Mouse (Mus musculus) v-Abl transformed pro-B cells (cell line): ENCODE data around the gene Dnah5.

ENCODE experiments used
- in situ Hi-C, 2 experiments: fragments of 400-800 bp; cut with MboI; formaldehyde crosslinking; loops; one replicate each; pipeline ENCODE4 v1.15.1; 2025; ENCODE audit not compliant: unreplicated experiment in 2 of 2

Gene Dnah5

DNA sequence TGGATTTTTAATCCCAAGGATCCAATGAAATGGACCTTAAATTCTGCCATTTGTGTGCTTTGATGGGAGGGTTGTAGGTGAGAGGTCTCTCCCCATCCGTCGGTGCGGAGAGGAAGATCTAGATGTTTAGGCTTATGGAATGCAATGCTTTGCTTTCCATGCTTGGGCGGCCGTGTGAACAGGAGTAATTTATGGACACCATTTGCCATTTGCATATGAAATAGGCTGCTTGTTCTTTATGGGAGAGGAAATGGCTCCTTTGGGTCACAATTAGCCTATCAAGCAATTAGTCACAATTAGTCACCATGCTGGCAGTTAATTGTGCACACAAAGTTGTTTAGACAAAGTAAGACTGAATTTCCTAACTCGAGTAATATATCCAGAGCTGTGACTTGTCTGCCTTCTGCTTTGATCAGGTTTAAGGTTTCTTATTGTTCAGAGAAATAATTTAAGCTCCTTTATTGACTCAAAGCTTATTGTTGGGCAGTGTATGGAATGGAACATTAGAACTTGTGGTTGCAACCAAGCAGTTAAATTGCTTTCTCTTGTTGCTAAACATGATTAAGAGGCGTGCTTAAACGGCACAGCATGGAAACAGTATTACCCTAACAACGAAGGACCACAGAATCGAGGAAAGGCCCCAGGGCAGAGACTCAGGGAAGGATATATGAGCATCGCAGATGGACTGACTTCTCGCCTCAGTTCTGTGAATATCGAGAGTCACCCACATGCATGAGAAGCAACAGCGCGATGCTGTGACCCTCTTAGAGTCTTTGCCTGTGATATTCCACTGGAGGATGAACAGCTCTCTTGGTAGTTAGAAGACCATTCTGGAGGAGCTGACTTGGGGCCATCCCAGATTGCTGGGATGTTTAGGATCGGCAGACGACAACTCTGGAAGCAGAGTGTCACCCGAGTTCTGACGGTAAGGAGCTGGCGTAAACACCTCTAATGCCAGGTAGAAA lies at the start of gene Dnah5:
Gene Dnah5, plus strand, starts transcription at position 642 of the 965 bp plus-strand sequence.
- in situ Hi-C loops: no loop called here

DNA sequence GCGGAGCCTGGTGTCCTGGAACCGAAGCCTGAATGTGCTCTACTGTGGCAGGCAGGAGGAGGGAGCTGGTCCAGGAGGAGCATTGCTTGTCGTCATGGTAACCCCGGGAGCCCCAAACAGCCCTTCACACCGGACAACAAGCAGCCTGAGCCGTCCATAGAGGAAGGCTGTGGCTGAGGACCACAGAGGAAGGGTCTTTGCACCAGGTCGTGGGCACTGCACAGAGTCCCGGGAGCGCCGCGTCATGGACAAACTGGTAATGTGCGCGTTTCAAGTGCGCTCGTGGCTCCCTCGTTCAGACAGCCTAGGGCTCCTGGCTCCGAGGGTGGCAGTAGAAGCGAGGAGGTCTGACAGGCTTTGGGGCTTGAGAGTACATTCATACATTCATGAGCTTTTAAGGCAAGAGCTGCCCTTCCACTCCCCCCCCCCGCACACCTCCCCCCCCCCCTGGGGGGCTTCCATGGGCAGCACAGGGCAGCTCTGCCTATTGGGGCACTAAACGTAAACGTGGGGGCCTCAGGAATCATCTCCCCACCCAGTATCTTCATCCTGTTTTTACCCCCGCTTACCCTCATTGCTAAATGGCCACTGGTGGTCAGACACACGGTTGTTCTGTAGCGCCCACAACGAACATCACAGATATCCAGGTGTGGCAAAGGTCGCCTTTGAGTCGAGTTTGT lies 48.6 kb upstream of the Dnah5 start:
- in situ Hi-C loops: no loop called here

DNA sequence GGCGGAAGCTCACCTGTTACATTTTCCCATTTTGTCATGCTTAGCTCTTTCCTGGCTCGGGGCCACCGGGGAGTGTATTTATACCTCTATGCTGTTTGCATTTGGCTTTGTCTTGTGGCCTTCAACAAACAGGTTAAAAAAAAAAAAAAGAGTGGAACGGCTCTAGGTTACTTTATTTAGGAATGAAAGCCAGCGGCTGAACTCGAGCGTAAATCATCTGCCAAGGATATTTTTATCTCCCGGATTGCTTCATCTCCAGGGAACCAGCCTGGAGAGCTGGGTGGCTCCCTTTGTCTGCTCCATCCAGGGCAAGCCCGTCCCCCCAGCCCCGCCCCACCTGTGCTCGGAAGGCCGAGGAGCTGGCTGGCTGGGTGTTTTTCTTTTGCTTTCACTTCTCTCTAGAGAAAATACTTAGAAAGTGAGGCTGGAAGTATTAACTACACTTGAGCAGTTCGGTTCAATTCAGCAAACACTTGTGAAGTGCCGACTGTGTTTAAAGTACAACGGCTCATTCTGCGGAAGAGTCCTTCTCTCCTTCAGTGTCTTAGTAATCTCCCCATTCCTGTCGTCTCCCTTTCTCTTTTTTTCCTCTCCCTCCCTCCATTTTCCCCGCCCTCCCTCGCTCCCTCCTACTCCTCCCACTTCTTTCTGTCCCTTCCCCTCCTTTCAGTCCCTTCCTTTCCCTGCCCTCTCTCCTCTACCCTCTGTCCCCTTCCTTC lies 44.6 kb upstream of the Dnah5 start:
- in situ Hi-C loops: no loop called here

DNA sequence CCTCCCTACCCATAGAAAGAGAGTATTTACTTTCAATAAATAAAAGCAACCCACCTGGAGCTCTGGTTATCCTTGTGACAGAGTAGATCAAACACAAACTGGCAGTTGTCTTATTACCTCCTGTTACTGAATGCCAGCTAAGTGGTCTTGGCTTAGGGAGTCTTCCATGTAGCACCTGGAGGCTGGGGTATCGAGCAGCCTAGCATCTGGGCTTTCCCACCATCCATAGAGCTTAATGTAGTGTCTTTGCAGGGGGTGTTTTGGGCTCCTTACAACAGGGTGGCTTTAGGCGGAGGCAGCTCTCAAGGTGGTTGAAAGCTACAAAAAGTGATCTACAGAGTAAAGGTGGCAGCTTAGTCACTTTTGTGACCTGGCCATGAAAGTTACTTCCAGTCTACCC lies 41.3 kb upstream of the Dnah5 start:
- in situ Hi-C loops: no loop called here

DNA sequence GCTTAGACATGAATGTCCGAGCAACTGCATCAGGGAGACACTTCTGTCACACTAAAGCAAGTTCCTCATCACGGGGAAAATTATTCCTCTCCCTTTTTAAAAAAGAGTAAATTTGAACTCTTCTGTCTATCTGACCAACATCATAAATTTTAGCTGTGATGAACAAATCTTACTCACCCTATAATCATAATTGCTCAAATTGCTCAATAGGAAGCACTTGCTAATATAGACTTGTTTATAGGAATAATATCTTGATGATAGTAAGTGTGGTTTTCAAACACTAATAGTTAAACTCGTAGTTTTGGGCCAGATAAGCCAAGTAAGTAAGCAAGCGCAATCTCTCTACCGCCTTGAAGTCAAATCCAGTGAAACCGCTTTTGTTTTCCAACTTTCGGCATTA lies 38.3 kb upstream of the Dnah5 start:
- in situ Hi-C loops: no loop called here

DNA sequence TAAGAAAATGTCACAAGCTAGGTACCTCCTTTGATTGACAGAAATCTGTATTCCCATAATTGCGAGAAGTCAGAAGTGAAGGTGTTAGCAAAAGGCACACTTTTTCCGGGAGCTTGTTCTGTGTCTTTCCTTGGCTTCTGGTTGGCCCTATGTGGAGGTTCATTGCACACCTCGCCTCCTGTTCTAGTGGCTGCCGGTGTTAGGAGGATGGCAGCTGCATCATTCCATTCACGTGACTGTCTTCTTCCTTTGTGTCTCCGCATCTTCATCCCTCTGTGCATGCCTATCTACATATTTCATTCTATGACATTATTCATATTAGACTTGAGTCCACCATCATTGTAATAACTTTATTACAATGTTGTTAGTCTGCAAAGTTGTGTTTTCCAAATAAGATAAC lies 37.5 kb upstream of the Dnah5 start:
- in situ Hi-C loops: no loop called here

DNA sequence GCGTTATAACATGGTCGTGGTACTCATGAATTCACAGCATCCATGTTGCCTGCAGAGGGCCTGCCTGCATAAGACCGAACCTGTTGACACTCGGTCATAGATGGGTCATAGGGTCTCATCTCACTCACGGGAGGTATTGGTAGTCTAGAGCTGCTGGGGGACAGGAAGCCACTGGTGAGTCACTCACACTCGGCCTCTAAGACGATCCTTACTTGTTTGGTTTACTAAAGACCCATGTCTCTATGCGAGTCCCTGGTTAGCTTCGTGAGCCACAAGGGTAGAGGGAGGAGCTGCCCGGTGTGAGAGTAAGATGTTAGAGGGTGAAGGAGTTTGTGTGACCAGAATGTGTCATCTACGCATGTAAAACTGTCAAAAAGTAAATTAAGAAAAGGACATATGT lies 24.6 kb upstream of the Dnah5 start:
- in situ Hi-C loops: loop anchor here (5.0 to 25.0 kb wide), 4 partner anchors 257 to 867 kb away; no protein-coding TSS in a partner anchor

DNA sequence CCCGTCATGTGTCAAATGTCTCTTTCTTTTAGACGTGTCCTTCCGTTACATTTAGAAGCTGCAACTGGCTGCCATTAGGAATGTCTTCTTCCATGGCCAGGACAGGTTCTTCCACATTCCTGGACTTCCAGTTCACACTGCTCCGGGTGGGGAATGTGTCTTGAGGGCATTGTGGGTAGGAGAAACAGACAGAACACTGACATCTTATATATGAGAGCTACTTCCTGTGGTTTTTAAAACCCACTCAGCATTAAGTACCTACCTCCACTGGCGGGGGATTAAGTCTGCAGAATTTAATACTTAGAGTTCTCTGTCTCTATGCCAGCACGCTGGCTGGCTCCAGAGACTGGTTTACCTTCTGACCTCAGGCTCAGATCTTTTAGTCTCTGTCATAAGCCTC lies 24.0 kb upstream of the Dnah5 start:
- in situ Hi-C loops: loop anchor here (5.0 to 25.0 kb wide), 4 partner anchors 257 to 867 kb away; no protein-coding TSS in a partner anchor

DNA sequence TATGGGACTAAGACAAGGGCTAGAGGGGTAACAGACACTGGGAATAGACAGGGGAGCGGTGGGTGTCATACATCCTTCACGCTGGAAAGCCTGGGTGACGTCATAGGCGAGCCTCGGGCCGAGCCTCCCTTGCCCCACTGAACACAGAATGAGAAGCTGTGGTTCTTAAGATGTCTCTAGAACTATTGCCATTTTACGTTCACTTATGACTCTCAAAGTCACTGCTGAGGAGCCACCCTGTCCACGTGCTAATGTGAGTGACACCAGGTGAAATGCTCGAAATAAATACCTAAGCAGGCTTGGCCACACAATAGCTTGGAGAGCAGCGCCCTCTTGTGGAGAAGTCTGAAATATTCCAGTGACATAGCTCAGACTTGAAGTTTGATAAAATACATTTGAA lies 21.7 kb upstream of the Dnah5 start:
- in situ Hi-C loops: loop anchor here (5.0 to 25.0 kb wide), 5 partner anchors 445 to 870 kb away; no protein-coding TSS in a partner anchor

DNA sequence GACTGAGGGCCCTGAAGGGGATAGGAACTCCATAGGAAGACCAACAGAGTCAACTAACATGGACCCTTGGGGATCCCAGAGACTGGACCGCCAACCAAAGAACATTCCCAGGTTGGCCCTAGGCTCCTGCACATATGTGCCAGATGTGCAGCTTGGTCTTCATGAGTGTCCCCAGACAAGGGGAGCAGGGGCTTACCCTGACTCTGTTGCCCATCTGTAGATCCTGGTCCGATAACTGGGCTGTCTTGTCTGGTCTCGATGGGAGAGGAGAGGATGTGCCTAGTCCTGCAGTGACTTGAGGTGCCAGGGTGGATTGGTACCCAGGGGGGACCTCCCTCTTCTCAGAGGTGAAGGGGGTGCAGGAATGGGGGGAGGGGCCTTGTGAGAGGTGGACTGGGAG lies 21.0 kb upstream of the Dnah5 start:
- in situ Hi-C loops: loop anchor here (5.0 to 25.0 kb wide), 5 partner anchors 445 to 870 kb away; no protein-coding TSS in a partner anchor

DNA sequence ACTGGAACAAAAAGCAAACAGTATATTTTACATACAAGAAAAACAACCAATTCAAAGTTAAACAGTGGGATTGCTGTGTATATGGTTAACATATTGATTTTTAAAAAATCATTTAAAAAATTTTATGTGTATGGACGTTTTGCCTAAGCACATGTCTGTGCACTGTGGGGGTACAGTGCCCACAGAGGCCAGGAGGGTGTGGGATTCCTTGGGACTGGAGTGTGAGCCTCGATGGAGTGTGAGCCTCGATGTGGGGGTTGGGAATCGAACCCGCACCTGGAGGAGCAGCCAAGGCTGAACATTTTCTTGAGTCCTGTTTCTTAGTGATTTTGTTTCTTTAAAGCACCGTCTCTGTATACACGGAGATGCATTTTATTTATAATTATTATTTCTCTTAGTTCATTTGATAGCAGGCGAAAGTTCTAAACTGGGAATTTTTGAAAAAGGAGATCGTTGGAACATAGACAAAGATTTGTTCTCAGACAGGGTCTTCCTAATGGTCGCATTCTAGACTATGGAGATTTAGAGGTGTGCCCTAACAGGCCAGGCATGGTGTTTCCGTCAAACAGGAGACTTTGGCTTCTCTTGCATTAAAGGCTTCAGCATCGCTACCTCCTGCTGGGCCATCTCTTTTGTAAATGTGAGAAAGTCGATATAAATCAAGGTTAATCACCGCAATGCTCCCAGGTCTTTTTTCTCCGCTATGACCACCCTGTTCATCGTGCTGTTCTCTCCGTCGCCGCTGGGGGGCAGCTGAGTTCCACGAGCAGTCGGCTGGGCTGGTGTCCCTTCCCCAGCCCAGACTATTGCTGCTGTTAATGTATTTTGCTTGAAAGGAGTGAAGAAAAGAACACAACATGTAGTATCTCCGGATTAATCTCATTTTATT lies 15.8 kb upstream of the Dnah5 start:
- in situ Hi-C loops: loop anchor here (10.0 to 25.0 kb wide), 3 partner anchors 450 to 875 kb away; no protein-coding TSS in a partner anchor

DNA sequence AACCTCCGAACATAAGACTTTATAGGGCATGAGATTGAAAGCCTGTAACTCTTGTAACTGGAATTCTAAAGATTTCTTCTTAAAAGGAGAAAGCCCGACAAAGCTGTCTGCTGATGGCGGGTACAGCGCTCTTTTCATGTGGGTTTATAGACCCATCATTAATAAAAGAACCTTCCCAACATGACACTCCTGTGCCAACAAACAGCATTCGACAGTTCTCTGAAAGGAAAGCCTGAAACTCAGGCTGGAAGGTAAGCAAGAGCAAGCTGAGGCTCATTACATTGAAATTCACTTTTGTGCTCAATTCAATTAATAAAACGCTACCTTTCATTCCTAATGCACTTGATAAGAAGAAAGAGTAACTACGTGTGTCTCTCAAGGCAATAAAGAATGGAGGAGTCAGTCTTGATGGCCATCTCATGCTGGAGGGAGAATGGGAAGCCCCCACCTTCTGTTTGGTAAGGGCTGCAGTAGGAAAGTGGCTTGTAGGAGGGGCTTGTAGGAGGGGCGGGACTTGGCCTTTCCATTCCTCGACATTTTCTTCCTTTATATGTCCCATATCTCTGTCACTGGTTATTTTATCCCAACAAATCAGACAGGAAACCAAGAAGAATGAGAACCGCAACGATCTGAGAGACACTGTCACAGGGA lies 15.1 kb upstream of the Dnah5 start:
- in situ Hi-C loops: loop anchor here (10.0 to 25.0 kb wide), 3 partner anchors 451 to 876 kb away; no protein-coding TSS in a partner anchor

DNA sequence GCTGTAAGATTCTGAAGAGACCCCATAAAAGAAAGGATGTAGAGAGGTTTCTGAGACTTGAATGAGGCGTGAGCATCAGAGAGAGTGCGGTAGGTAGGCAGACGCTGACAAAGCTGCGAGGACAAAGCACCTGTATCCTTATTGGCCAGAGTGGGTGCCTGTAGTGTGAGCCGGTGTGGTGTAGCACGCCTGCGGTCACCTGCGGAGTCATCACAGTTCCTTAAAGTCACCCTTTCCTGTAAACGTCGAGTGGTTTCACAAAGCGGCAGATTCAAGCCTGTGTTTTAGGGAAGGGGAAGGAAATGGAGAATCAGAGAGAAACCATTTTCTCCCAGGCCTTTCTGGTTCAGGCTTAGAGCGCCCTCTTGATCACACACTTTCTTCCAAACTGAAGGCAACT lies 13.9 kb upstream of the Dnah5 start:
- in situ Hi-C loops: loop anchor here (10.0 to 25.0 kb wide), 3 partner anchors 452 to 877 kb away; no protein-coding TSS in a partner anchor

DNA sequence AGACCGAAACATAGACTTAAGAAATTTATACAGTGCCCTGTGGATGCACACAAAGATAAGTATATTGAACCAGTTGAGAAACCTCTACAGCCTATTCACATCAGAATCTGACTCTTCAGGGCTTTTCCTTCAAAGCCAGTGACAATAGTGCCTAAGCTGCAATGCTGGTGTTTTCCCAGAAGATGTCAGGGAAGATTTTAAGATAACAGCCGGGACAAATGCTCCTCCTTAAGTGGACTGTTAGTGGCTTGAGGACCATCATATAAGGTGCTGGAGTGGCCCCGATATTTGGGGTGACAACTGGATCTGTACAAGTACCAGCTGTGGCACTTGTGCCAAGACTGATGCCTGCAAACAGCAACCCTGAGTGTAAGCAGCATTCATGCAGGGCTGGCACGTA lies 4.9 kb upstream of the Dnah5 start:
- in situ Hi-C loops: loop anchor here in 1 of 2 experiments (25.0 kb wide), 2 partner anchors 461 to 886 kb away; no protein-coding TSS in a partner anchor

DNA sequence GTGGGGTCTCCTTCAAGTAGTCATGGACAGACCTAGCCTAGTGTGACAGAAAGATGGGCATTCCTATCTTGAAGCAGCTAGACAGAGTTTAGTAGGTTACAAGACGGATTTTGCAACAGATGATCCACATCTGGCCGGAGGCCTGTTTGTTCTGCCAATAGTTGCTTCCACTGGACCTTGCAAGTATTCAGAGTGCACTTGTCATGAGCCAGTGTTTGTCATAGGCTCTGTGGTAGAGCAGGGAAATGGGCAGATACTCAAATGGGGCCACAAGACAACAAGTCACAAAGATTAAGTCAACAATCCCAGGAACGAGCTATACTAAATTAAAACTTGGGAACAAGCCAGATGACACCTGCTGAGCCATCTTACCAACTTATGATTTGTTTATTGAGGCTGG lies 1.1 kb downstream of the Dnah5 start:
- in situ Hi-C loops: no loop called here

DNA sequence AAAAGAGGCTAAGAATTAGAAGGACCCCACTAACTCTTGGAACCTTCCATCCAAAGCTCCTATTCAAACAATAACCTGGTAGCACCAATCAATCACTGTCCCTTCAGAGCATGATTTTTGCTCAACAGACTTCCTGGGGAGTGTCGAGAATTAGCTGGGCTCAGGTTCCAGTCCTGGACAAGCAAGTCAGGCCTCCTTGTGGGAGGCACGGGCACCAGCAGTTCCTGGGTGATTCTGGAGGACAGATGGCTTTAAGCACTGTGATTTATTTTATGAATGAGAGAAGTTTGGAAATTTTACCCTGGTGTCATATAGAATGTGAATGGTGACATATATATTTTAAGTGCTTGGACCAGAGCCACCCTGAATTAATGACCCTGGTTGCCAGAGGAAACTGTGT lies 4.0 kb downstream of the Dnah5 start:
- in situ Hi-C loops: no loop called here

DNA sequence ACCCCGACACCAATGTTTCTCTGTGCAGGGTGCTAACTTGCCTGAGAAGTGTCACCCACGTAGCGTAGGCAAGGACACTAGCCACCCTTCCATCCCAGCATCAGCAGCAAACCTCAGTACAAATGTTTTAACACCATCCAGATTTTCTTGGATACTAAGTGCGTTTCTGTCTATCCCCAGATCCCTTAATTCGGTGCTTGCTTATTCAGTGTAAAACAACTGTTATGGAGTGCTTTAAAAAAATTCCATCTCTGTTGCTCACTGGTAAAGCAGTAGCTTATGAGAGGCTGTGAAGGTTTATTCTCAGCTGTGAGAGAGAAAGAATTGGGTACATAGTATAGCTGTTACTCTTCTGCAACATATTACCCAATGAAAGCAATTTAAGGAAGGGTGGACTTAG lies 9.5 kb downstream of the Dnah5 start:
- in situ Hi-C loops: no loop called here

DNA sequence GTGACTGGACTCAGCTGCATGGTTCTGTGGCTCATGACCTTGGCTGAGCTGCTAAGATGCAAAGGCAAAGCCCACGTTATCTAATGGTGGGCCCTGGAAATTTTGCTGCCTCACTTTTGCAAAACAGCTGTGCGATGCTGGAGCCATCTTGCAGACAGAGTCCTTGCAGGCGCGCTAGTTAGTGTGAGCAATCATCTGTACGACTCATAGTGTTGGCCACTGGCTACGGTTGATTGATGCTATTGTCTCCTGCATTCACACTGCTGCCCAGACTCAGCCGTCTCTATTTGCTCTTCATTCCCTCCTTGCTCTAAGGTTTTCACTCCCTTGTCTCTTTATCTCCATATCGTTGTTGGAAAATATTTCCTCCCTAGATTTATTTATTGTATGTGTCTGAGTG lies 12.8 kb downstream of the Dnah5 start:
- in situ Hi-C loops: no loop called here

DNA sequence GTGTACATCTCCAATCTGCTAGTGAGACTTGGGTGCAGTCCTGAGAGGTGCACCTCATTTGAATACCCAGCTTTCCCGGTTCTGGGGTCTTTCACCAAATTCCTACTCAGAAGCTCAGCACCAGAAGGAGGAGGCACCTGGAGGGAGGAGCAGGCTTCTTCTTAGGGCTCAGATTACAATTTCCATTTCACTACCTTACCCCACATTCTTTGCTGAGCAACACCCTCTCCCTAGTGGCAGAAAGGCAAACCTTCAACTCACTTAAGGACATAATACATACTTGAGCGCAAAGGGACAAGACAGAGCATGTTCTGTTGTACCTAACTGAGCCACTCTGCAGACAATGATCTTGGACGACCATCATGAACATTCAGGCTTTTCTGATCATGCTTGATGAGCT lies 23.8 kb downstream of the Dnah5 start:
- in situ Hi-C loops: no loop called here
